Mouse (Mus musculus) adrenal gland, postnatal 14 days (tissue): Measurements from ENCODE around the gene Gm32717. TPM values are rescaled to one million over a fixed set of nuclear protein-coding genes. Genes with fewer than 3 reads are reported as not detected.
A peak's percentile ranks its signal among the peaks of the same experiment; 100 is the strongest.
"Not testable (repeated sequence)": the region's sequence is repeated elsewhere in the genome, so short reads cannot be mapped to it uniquely, and the experiment has no call there.

Source experiments
- DNase-seq: peaks from one replicate; pipeline ENCODE4 v3.0.0; 2021; ENCODE audit warnings: mixed read lengths
- long read RNA-seq, 2 experiments: library from polyadenylated mRNA; stranded (forward); transcript quantifications; one replicate each; pipeline ENCODE4 v2.0.0; 2021
- total RNA-seq: library from RNA; stranded (reverse); gene quantifications from 2 replicates; pipeline ENCODE4 v1.2.3, GENCODE M21; 2021

Gm32717 gene
- total RNA-seq = 0.45 and 0.52 TPM in 2 replicates
- long read RNA-seq, experiment 1 = 0 reads
- long read RNA-seq, experiment 2 = 0 reads

DNA sequence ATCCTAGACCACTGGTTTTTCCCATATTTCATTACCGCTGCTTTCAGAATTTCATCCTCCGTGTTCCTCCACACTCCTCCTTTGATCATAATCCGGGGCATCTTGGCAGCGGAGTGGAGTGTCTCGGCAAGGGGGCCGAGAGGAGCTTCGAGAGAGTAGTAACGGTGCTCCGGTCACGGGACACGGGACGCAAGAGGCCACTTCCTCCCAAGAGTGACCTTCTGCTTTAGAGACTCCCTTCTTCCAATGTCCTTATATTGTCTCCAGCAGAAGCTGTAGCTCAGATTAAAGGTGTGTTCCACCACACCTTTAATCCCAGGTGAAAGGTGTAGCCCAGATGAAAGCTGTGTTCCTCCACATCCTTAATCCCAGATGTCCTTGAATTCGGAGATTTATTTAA lies at the start of gene Gm32717:
Gene Gm32717 (minus strand): TSS at position 101 of the 400 bp plus-strand sequence.
- DNase-seq = not testable (repeated sequence)

DNA sequence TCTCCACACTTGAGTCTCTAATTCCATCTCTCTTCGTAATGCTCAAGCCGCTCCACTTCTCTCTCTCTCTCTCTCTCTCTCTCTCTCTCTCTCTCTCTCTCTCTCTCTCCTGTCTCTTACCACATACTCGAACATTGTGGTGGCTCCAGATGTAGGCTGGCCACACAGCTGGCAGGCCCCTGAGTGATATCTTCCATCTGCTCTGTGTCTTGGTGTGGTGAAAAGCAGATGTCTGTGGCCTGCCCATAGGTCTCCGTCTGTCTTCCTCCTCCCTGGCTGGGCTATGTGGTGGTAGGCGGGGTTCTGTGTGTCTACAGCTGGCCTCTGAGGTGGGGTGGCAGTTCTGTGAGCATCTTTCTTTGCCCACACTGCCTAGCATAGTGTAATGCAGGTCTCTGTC lies 42.4 kb upstream of the Gm32717 start:
- not testable (repeated sequence) for DNase-seq

DNA sequence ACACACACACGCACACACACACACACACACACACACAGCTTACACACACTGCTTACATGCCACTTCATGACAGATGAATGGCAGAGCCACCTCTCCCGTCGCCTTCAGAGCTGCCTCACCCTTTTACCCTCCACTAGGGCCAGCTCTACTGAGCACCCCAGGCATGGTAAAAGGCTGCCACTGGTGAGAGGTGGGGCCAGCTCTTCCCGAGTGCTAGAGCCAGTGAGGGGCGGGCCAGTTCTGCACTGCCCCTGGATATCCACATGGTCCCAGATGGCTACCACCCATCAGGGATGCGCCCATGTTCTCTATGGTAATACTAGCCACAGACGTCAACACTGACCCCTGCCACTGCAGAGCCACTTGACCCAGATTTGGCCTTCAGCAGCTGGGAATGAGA lies 42.0 kb upstream of the Gm32717 start:
- DNase-seq = not testable (repeated sequence)

DNA sequence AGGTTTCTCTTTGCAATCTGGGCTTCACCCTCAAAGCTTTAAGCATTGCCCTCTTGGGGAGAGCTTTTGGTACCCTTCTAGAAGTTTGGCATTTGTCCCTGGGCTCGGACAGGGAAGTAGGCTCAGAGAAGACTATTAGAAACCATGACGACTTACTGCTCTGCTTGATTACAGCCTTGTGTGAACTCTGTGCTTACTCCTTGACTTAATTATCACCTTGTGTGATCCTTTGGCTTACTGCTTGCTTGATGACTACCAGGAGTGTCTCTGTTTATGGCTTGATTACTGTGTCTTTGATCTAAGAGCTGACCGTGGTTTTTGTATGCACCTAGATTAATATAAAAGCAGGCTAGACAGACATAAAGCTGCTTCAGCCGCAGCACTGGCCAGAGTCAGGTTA lies 37.5 kb upstream of the Gm32717 start:
- DNase-seq = not testable (repeated sequence)

DNA sequence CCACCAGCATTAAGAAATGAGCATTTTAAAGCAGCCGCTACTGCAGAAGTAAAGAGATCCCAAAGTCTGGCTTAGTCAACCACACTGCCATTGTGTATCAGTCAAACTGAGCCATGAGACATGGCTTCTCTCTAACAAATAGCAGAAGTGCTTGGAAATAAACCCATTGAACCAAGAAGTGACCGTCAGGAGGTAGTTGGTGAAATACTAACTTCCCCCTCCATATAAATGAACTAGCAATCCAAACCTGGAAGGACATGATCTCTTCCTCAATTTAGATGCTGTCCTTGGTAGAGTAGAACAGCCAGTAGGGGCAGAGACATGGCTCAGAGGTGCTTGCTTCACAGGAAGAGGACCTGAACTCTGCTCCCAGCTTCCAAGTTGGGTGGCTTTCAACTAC lies 30.8 kb upstream of the Gm32717 start:
- not testable (repeated sequence) for DNase-seq

DNA sequence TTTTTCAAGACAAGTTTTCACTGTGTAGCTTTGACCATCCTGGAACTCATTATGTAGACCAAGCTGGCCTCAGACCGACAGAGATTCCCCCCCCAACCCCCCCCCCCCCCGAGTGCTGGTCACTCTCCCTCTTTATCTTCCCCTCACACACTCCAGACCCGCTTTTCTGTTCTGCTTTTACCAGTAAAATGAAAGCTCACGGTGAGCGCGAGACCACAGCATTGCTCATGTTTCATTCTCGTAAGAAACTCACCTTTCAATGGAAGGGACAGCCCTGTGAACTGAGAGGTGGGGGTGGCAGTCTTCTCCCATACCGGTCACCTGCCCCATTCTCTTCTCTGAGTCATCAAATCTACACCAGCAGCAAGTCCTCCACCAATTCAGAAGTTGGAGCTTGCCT lies 28.2 kb upstream of the Gm32717 start:
- not testable (repeated sequence) for DNase-seq

DNA sequence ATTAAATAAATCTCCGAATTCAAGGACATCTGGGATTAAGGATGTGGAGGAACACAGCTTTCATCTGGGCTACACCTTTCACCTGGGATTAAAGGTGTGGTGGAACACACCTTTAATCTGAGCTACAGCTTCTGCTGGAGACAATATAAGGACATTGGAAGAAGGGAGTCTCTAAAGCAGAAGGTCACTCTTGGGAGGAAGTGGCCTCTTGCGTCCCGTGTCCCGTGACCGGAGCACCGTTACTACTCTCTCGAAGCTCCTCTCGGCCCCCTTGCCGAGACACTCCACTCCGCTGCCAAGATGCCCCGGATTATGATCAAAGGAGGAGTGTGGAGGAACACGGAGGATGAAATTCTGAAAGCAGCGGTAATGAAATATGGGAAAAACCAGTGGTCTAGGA lies 17.8 kb upstream of the Gm32717 start, which contains the start of gene Gm32802:
Gene Gm32802 (plus strand): TSS at position 301 of the 400 bp plus-strand sequence.
- not testable (repeated sequence) for DNase-seq

DNA sequence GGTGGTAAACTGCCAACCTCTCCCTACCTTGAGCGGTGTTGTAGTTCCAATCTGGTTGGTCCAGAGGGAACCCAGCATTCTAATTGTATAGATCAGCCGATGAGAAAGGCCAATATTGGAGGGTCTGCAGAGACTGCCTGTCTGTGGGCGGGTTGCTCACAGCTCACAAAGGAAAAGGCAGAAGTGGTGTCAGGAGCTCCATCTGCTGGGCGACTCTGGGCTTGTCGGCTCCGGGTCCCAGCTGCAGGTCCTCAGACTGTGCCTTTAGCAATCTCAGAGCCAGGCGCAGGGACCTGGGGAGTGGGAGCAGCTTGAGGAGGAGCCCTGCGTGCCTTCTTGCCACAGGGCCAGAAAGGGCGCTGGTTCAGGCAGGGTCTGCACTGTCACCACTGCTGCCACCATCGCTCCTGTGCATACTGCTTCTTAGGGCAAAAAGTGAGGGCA lies 10.3 kb upstream of the Gm32717 start:
- peak; percentile 7 for DNase-seq

DNA sequence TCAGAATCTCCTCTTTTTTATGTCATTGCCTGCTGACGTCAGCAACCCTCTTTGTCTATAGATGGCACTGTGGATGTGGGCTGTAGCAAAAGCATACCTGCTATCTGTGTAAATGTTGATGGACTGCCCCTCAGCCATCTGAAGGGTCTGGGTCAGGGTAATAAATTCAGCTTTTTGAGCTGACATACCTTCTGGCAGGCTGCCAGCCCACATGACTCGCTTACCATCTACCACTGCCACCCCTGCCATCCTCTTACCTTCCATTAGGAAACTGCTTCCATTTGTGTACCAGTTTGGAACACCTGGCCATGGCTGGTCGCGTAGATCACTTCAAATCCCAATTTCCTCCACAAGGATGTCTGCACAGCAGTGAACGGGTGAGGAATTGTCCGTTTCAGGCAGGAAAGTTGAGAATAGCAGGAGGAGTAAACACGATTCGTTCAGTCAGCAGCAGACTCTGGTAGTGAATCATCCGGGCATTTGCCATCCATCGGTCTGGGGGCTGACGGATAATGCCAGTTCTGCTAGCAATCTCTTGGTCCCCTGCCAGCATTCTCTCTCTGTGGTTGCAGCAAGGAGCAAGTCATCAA lies 8.5 kb upstream of the Gm32717 start:
- peak; percentile 40 for DNase-seq

DNA sequence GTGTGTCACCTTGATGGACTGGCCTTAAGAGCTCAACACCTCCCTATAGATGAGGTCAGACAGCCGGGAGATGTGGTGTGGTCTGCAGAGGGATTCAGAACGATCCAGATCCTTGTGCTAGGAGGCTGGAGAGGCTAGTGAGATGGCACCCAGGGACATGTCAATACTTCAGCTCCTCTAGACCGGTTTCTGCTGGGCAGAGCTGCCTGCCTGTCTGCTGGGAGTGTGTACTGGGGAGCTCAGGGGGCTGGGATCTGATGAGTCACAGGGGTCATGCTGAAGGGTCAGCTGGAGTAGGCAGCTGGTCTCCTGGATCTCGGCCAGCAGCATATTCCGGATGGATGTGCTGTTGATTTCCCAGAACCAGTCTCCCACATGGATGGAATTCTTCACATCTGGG lies 8.0 kb downstream of the Gm32717 start:
- not testable (repeated sequence) for DNase-seq

DNA sequence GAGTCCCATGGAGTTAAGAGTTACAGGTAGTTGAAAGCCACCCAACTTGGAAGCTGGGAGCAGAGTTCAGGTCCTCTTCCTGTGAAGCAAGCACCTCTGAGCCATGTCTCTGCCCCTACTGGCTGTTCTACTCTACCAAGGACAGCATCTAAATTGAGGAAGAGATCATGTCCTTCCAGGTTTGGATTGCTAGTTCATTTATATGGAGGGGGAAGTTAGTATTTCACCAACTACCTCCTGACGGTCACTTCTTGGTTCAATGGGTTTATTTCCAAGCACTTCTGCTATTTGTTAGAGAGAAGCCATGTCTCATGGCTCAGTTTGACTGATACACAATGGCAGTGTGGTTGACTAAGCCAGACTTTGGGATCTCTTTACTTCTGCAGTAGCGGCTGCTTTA lies 13.0 kb downstream of the Gm32717 start:
- DNase-seq = not testable (repeated sequence)

DNA sequence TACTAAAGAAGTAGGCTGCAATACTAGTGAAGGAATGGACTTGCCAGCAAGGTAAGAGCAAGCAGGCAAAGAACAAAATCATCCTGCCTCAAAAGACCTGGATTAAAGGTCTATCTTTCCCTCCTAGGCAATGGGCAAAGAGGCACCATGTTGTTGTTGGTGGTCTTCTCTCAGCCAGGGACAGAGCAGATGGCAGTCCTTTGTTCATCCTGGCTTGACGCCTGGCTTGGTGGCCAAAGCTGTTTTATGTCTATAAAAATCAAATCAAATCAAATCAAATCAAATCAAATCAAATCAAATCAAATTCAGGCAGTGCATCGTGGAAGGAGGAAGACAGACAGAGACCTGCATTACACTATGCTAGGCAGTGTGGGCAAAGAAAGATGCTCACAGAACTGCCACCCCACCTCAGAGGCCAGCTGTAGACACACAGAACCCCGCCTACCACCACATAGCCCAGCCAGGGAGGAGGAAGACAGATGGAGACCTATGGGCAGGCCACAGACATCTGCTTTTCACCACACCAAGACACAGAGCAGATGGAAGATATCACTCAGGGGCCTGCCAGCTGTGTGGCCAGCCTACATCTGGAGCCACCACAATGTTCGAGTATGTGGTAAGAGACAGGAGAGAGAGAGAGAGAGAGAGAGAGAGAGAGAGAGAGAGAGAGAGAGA lies 24.7 kb downstream of the Gm32717 start:
- not testable (repeated sequence) for DNase-seq

DNA sequence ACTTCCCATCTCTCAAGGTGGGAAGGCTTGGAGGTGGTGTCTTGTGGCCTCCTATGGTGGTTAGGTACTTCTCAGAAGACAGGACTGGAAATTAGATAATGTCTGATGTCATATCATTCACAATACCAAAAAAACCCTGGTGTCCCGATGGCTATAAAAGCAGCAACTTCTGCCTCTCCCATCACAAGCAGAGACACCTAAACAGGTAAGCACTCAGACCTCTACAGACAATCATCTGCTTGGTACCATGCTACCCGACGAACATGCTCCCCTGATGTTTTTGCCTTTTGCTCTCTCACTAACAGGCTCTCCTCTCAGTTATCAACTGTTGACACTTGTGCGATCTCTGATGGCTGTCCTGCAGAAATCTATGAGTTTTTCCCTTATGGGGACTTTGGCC lies 35.9 kb downstream of the Gm32717 start, which contains the start of gene Il22:
Gene Il22 (plus strand): TSS at position 301 of the 400 bp plus-strand sequence.
- DNase-seq = no peak

DNA sequence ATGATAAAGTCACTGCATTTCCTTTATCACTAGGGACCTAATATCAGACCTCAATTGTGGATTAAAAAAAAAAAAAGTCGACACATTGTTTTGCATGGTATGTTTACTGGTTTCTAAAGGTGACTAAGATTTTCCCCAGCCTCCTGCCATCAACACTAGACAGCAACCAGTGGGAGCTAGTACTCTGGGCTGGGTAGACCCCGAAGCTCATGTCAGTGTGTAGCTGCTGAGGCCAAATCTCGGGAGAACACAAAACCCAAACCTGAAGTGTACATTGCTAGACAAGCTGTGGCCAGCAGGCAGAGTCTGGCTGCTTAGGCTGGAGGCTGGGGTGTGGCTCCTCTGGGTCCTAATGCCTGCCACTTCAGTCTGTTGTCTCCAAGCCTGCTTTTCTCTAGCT lies 45.4 kb downstream of the Gm32717 start:
- not testable (repeated sequence) for DNase-seq

Other genes with a start within 250 kb of the Gm32717 start
- gene Mdm1, start 99.0 kb downstream of the Gm32717 start, total RNA-seq = 15.7 and 17.6 TPM in 2 replicates
- gene Il22, start 35.8 kb downstream of the Gm32717 start, total RNA-seq = not detected in 2 replicates
- 0.45 and 0.52 TPM in 2 replicates for gene Gm32802, start 17.9 kb upstream of the Gm32717 start, total RNA-seq
- not detected in 2 replicates for gene Iltifb, start 54.3 kb upstream of the Gm32717 start, total RNA-seq
- gene Gm9040, start 86.2 kb upstream of the Gm32717 start, total RNA-seq = not detected in 2 replicates
- not detected in 2 replicates for gene Gm9044, start 91.6 kb upstream of the Gm32717 start, total RNA-seq
- gene Gm9045, start 97.1 kb upstream of the Gm32717 start, total RNA-seq = not detected in 2 replicates
- gene Gm9046, start 102.5 kb upstream of the Gm32717 start, total RNA-seq = not detected in 2 replicates
- not detected in 2 replicates for gene Gm9048, start 107.9 kb upstream of the Gm32717 start, total RNA-seq
- not detected in 2 replicates for gene Gm9049, start 113.3 kb upstream of the Gm32717 start, total RNA-seq
- not detected in 2 replicates for gene Ifng, start 200.3 kb upstream of the Gm32717 start, total RNA-seq